Mouse (Mus musculus): Measurements from ENCODE around the gene Acot8.

The Acot8 gene

GRCm38 (mm10) chr2:164754105-164754504 is 50.6 kb downstream of the Acot8 start:
- no peak for DNase-seq (ENCODE audit: low spot score)

DNA sequence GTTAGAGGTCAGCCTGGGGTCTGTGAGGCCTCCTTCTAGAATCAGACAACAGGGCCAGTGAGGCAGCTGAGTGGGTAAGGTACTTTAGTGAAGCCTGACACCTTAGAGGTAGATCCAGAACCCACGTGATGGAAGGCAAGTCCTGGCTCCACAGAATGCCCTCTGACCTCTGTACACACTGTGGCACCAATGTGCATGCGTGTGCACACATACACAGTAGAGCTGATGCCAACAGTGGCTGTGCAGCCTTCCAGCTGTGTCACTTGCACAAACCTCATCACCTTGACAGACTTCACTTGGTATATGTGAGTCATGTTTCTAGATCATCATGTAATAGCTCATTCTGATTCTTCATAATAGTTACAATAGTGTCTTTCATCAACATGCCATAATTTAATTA is 52.2 kb downstream of the Acot8 start:
- no peak for DNase-seq (ENCODE audit: low spot score)

- DNase-seq (ENCODE audit: low spot score): no peak
These were observed 55.7 kb downstream of the Acot8 start for GRCm38 (mm10) chr2:164748991-164749390.

GRCm38 (mm10) chr2:164748191-164748590 is 56.5 kb downstream of the Acot8 start:
- no peak for DNase-seq (ENCODE audit: low spot score)

DNA sequence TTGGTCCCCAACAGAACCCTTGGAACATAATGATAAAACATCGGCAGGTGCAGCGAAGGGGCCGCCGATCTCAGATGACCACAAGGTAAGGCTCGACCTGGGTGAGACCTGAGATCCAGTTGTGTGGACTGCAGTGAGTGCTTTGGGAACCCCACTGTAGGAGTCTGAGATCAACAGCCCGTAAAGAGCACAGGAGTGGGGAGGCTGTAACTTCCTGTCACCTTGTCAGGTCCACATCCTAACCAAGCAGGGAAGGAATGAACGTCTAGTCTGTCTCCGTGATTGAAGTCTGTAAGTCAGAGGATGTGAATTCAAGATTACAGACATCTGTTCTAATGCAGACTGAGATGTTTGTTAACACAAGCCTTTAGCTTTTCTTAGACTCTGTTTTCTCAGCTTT is 58.0 kb downstream of the Acot8 start:
- DNase-seq (ENCODE audit: low spot score): no peak

- DNase-seq (ENCODE audit: low spot score): peak; percentile 92
These were observed 58.7 kb downstream of the Acot8 start, which contains the start of the genes Wfdc3 and Dnttip1 for GRCm38 (mm10) chr2:164745843-164746479. Wfdc3 (minus strand) TSS chr2:164745931. Dnttip1 (plus strand) TSS chr2:164745983.

- no peak for DNase-seq (ENCODE audit: low spot score)
These were observed 59.7 kb downstream of the Acot8 start for GRCm38 (mm10) chr2:164744987-164745386.

Data from spleen, adult 12 weeks (tissue).